Mouse (Mus musculus) spleen, adult 10 weeks (tissue): Measurements from ENCODE around the gene 1810043G02Rik. TPM values are rescaled to one million over a fixed set of nuclear protein-coding genes. Genes with fewer than 3 reads are reported as not detected.

Experiments used
- polyA plus RNA-seq: library from polyadenylated mRNA; stranded (reverse); fragments of 350-450 nt; fragmentation: Illumina TruSeq; extraction: RNeasy Lipid Tissue Mini Kit (QIAGEN cat#74804); gene quantifications from one replicate; pipeline ENCODE4 v1.2.3, GENCODE M21; 2015; ENCODE audit warnings: low replicate concordance; ENCODE audit not compliant: insufficient read depth

The 1810043G02Rik gene
- 4.4 TPM for polyA plus RNA-seq

DNA sequence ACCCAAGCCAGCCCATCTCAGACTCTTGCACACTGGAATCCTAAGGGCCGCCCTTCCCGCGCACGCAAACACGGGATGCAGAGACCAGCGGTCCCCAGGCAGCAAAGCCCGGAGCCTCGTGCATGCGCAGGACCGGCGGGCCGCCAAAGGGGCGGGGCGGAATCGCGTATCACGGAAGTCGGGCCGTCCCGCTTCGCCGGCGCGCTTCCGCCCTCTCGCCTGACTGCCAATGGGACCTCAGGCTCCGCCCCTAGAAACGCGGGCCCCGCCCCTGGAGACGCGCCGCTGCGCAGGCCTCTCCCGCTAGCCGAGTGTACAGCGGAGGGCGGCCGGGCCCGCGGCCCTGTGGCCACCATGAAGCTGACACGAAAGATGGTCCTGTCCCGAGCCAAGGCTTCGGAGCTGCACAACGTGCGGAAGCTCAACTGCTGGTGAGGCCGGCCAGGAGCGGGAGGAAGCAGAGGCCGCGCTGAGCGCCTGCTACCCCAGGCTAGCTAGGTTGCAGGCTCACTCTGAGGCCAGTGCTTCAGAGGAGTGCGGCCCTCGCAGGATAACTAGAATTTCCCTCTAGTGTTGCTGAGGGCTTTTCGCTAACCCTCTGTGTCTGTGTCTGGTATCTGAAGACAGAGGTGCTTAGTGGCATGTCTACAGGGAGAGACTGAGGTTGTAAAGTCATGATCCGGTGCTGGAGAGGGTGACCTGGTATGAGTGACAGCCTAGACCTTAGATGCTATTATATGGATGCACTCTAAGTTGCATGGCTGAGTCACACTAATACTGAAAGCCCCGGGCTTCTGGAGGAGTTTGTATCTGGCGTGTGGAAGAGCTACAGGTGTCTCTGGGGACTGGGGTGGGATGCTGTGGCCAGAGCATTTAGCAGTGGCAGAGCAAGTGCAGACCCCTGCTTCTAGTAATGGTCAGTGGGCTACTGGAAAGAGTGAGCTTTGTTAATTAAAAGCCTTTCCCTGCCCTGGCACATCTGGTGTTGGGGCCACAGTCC is at the start of gene 1810043G02Rik:
TSS of gene 1810043G02Rik (plus strand) at position 174 of the 1,000 bp plus-strand sequence.

DNA sequence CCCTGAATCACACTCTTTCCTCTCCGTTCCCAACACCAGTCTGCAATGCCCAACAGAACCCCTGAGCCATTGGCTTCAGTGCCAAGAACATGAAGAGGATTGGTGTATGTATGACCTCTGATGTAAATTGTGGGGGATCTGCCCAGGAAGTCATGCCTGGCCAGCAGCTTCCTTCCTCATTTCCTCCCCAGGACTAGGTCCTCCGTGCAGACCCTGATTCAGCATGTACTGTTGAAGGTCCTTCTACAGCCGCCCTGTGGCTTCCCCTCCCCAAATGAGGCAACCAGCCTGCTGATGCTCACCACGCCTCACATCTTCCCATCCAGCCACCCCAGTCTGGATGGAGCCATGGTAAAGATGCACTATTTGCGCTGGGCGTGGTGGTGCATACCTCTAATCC is 7.8 kb upstream of the 1810043G02Rik start, which contains the start of gene Trpm2:
TSS of gene Trpm2 (minus strand) at position 83 of the 400 bp plus-strand sequence.

DNA sequence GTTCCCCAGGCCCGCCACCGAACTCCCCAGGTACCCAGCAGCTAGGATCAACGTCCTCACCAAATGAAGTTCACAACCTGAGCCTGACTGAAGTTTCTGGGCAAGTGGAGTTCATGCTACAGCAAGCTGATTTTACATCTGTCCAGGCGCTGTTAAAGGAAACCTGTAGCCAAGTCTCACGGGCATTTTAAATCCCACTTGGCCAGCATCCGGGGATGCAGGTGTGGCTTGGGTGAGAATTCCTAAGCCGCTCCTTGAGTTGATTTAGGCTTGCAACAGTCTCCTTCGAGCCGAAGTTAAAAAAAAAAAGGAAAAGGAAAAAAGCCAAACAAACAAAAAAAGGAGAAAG is 31.6 kb downstream of the 1810043G02Rik start, which contains the start of gene Pfkl:
TSS of gene Pfkl (minus strand) at position 139 of the 349 bp plus-strand sequence.

Other genes with a start within 250 kb of the 1810043G02Rik start
- not detected for gene Gm18596, start 235.9 kb upstream of the 1810043G02Rik start, polyA plus RNA-seq
- not detected for gene Gm9736, start 227.2 kb upstream of the 1810043G02Rik start, polyA plus RNA-seq
- not detected for gene Gm3233, start 218.8 kb upstream of the 1810043G02Rik start, polyA plus RNA-seq
- not detected for gene Gm3238, start 207.2 kb upstream of the 1810043G02Rik start, polyA plus RNA-seq
- not detected for gene Gm7138, start 201.6 kb upstream of the 1810043G02Rik start, polyA plus RNA-seq
- not detected for gene Gm3250, start 196.0 kb upstream of the 1810043G02Rik start, polyA plus RNA-seq
- not detected for gene Gm7137, start 190.3 kb upstream of the 1810043G02Rik start, polyA plus RNA-seq
- not detected for gene Gm9639, start 183.4 kb upstream of the 1810043G02Rik start, polyA plus RNA-seq
- gene Gm19668, start 179.4 kb upstream of the 1810043G02Rik start, polyA plus RNA-seq: not detected
- not detected for gene Gm9507, start 166.7 kb upstream of the 1810043G02Rik start, polyA plus RNA-seq
- gene Gm2696, start 163.8 kb upstream of the 1810043G02Rik start, polyA plus RNA-seq: not detected
- gene Krtap10-4, start 151.4 kb upstream of the 1810043G02Rik start, polyA plus RNA-seq: not detected
- not detected for gene Krtap10-10, start 142.6 kb upstream of the 1810043G02Rik start, polyA plus RNA-seq
- gene Gm36176, start 131.7 kb upstream of the 1810043G02Rik start, polyA plus RNA-seq: not detected
- not detected for gene Gm10318, start 125.7 kb upstream of the 1810043G02Rik start, polyA plus RNA-seq
- gene Gm3285, start 116.5 kb upstream of the 1810043G02Rik start, polyA plus RNA-seq: not detected
- 1.2 TPM for gene Lrrc3, start 76.0 kb upstream of the 1810043G02Rik start, polyA plus RNA-seq
- 66.5 TPM for gene Trpm2, start 8.0 kb upstream of the 1810043G02Rik start, polyA plus RNA-seq
- 8.5 TPM for gene Pfkl, start 31.6 kb downstream of the 1810043G02Rik start, polyA plus RNA-seq
- not detected for gene Dnmt3l, start 63.4 kb downstream of the 1810043G02Rik start, polyA plus RNA-seq
- 1.9 TPM for gene Aire, start 65.1 kb downstream of the 1810043G02Rik start, polyA plus RNA-seq
- gene Icosl, start 90.8 kb downstream of the 1810043G02Rik start, polyA plus RNA-seq: 222 TPM
- 16.5 TPM for gene D10Jhu81e, start 191.3 kb downstream of the 1810043G02Rik start, polyA plus RNA-seq
- 14.7 TPM for gene Pwp2, start 206.6 kb downstream of the 1810043G02Rik start, polyA plus RNA-seq